Mouse (Mus musculus): ENCODE data around the gene Golt1b.

The Golt1b gene

DNA sequence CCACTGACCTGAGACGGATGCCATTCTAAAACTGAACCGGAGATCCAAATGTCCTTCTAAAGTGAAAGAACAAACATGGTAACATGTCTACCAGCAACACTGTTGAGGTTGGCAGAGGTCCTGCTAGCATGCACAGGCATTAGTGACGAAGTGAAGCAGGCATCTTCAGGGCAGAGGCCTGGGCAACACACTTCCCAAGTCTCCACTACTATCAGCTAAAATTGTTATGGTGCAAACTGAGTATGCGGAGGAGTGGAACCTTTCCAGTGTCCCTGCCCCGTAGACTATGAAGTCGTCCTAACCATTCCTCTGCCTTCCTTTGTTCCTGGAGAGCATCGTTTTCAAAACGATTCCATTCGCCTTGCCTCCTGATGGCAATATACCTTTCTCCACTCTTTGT lies 2.5 kb upstream of the Golt1b start:
- DNase-seq (ENCODE audit: low spot score in 2 of 2): no peak

- DNase-seq (ENCODE audit: low spot score in 2 of 2): no peak
Observed at GRCm38 (mm10) chr6:142386285-142387010, 573 bp upstream of the Golt1b start.

DNA sequence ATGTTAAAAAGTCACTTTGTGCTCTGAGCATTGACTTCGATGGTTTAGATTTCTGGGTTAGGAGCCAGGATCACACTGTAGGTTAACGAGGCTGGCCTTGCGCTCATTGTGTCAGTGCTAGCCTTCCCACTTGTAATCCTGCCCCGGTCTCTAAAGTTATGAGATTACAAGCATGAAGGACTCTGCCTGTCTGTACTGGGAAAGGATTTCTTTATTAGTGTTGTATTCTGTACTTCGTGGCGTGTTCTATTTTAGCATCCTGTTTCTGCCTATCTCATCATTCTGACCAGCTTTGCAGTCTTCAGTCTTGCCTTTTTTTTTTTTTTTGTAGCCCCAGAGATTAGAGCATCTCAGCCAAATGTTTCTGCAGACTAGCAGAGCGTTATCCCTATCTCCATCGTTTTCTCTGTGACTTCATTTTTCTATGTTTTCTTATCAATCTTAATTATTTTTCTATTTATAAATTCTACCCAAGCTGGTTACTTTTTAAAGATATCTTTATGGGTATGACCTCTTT lies 792 bp downstream of the Golt1b start:
- no peak for DNase-seq (ENCODE audit: low spot score in 2 of 2)

GRCm38 (mm10) chr6:142389101-142389500 lies 2.1 kb downstream of the Golt1b start:
- no peak for DNase-seq (ENCODE audit: low spot score in 2 of 2)

GRCm38 (mm10) chr6:142392312-142392711 lies 5.3 kb downstream of the Golt1b start:
- no peak for DNase-seq (ENCODE audit: low spot score in 2 of 2)

DNA sequence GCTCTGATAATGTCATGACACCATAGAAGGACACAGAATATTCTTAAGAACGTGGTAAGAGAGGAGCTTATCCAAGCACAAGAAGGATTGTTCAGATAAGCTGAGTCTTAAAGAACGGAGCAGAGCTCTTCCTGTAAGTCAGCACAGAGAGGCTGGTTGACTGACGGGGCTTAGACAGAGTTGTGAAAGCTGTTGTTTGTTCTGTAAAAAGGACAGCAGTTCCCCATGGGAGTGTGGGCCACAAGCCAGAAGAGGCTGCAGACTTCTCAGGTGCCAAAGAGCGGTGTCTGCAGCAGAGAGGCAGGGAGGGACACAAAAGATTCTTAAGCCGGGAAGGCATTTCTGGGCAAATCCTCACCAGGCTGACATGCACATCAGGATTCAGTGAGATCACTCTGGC lies 7.6 kb downstream of the Golt1b start:
- DNase-seq (ENCODE audit: low spot score in 2 of 2): no peak

GRCm38 (mm10) chr6:142395756-142396155 lies 8.7 kb downstream of the Golt1b start:
- no peak for DNase-seq (ENCODE audit: low spot score in 2 of 2)

DNA sequence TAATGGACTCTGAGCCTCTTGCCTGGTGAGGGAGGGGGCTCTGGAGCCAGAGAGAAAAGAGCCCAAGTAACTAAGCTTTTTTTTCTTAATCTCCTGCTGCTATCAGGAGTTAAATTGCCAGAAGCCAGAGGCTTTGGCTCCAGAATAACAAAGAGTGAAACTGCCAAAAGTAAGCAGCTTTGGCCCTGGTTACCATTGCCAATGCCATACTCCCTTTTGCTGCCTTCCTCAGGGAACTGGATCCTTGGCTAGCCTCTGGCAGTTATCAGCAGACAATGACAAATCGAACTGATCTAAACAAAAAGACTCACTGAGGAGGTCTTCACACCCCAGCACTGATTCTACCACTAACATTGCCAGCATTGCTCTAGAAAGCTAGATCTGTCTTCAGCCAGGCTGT lies 24.1 kb downstream of the Golt1b start:
- DNase-seq (ENCODE audit: low spot score in 2 of 2): no peak

- no peak for DNase-seq (ENCODE audit: low spot score in 2 of 2)
Observed at GRCm38 (mm10) chr6:142412906-142413491, 26.0 kb downstream of the Golt1b start, which contains the start of gene Spx. TSS of gene Spx (plus strand) at chr6:142413441.

DNA sequence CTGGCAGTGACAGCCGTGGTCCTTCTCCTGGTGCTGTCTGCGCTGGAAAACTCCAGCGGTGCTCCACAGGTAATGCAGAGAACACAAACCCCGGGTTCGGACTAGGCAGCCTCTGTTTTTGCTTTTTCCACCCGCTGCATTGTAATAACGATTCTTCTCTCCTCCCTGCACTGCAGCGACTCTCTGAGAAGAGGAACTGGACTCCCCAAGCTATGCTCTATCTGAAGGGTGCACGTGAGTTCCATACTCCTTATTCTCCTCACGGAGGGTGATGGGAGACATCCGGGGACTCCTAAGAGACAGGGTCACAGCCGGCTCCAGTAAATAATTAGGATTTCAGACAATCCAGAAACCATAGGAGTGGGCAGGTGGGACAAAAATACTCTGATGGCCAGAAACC lies 26.8 kb downstream of the Golt1b start:
- DNase-seq (ENCODE audit: low spot score in 2 of 2): no peak

DNA sequence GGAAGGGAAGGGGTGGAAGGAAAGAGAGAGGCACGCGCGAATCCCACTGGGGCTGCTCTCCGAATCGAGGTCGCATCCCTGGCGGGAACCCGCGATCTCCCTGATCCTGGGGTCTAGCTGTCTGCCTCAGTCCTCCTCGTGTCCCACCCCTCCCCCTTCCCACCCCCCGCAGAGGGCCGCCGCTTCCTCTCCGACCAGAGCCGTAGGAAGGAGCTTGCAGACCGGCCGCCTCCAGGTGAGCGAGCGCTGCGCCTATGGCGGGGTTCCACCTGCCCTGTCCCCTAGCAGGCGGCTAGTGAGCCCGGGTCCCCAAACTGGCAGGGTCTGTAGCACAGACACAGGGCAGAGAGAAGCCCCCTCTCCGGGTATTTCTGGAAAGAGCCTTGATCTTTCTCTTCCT lies 27.6 kb downstream of the Golt1b start:
- DNase-seq (ENCODE audit: low spot score in 2 of 2): no peak

- DNase-seq (ENCODE audit: low spot score in 2 of 2): no peak
Observed at GRCm38 (mm10) chr6:142424976-142425375, 38.0 kb downstream of the Golt1b start.

DNA sequence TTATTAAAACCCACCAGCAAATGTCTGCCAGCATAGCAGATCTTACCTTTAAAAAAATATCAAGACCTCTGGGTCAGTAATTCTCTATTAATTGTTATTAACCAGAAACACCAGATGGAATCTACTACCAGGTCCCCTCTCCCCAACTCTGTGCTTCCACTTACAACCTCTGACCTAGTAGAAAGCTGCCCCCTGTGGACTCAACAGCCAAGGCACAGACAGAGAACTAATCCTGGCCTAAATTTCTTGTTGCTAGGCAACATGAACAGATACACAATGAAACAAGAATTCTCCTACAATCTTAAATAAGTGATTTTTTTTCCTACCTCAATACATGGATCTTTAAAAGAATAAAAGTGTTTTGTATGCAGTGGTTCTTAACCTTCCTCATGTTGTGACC lies 42.1 kb downstream of the Golt1b start:
- DNase-seq (ENCODE audit: low spot score in 2 of 2): no peak

DNA sequence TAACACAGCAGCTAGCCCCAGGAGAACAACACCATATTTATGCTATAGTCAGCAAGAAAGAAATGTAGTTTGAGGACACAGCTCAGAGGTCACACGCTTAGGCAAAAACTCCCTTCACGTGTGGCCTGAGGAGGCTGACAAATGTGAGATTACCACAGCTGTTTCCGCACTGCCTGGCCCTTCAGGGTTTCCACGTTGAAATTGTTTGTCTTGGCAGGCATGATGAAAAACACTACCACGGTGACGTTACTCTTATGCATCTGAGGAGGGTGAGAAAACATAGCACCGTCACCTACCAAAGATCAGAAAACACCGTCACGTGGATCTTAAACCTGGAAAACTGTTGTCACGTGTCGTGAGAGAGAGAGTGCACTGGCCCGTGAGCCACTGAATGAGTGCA lies 64.4 kb downstream of the Golt1b start:
- no peak for DNase-seq (ENCODE audit: low spot score in 2 of 2)

DNA sequence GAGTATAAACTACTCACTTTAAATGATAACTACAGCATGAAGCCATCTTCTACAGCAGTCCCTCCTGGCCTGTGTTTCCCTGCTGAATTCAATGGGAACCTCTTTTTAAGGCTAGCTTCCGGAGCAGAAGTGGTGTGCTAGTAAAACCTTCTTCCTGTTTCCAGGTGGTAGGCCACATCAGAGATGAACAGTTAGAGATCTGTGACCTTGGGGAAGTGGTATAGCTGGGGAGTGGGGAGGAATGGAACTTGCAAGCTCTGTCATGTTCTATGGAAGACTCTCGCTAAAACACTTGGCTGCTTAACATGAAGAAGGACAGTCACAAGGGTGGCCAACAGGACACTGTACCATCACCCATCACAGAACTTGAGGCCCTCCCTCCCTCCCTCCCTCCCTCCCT lies 66.3 kb downstream of the Golt1b start:
- DNase-seq (ENCODE audit: low spot score in 2 of 2): no peak

All from frontal cortex, postnatal 25 days (tissue).